Mouse (Mus musculus) lung, postnatal 25 days (tissue): ENCODE measurements around the gene Gm10271.

ENCODE experiments used
- DNase-seq: peaks from one replicate; pipeline ENCODE4 v3.0.0; 2022; ENCODE audit warnings: low spot score

Gene Gm10271

GRCm38 (mm10) chr10:116972509-116972908 is at the start of gene Gm10271:
Gene Gm10271 (minus strand): TSS chr10:116972609.
- DNase-seq: no peak

GRCm38 (mm10) chr10:117021020-117021754 is 48.8 kb upstream of the Gm10271 start:
- no peak for DNase-seq

GRCm38 (mm10) chr10:117018281-117018840 is 46.0 kb upstream of the Gm10271 start:
- no peak for DNase-seq

- no peak for DNase-seq
Observed at GRCm38 (mm10) chr10:117014565-117014964, 42.2 kb upstream of the Gm10271 start.

GRCm38 (mm10) chr10:117013689-117014390 is 41.4 kb upstream of the Gm10271 start:
- DNase-seq: no peak

GRCm38 (mm10) chr10:117011047-117011446 is 38.6 kb upstream of the Gm10271 start:
- DNase-seq: no peak

GRCm38 (mm10) chr10:117009691-117010090 is 37.3 kb upstream of the Gm10271 start:
- DNase-seq: no peak

- no peak for DNase-seq
Observed at GRCm38 (mm10) chr10:117005707-117006464, 33.5 kb upstream of the Gm10271 start.

- DNase-seq: no peak
Observed at GRCm38 (mm10) chr10:117004695-117005094, 32.3 kb upstream of the Gm10271 start.

GRCm38 (mm10) chr10:117000975-117001374 is 28.6 kb upstream of the Gm10271 start:
- peak; percentile 21 for DNase-seq

GRCm38 (mm10) chr10:116998716-116999455 is 26.5 kb upstream of the Gm10271 start:
- DNase-seq: no peak

- DNase-seq: peak; percentile 68
Observed at GRCm38 (mm10) chr10:116996236-116996600, 23.8 kb upstream of the Gm10271 start.

- DNase-seq: no peak
Observed at GRCm38 (mm10) chr10:116995584-116996235, 23.3 kb upstream of the Gm10271 start.

GRCm38 (mm10) chr10:116995162-116995561 is 22.8 kb upstream of the Gm10271 start:
- no peak for DNase-seq

- DNase-seq: no peak
Observed at GRCm38 (mm10) chr10:116993971-116994370, 21.6 kb upstream of the Gm10271 start.

- DNase-seq: no peak
Observed at GRCm38 (mm10) chr10:116986264-116987082, 14.1 kb upstream of the Gm10271 start, which contains the start of gene Best3. Gene Best3 (plus strand): TSS chr10:116986314.

- no peak for DNase-seq
Observed at GRCm38 (mm10) chr10:116984836-116985235, 12.4 kb upstream of the Gm10271 start.

GRCm38 (mm10) chr10:116982526-116982925 is 10.1 kb upstream of the Gm10271 start:
- no peak for DNase-seq

- no peak for DNase-seq
Observed at GRCm38 (mm10) chr10:116980888-116981287, 8.5 kb upstream of the Gm10271 start.

GRCm38 (mm10) chr10:116980273-116980672 is 7.9 kb upstream of the Gm10271 start:
- DNase-seq: no peak
